Mouse (Mus musculus): Measurements from ENCODE around the gene Glra4. TPM values are rescaled to one million over a fixed set of nuclear protein-coding genes. Genes with fewer than 3 reads are reported as not detected.
"Not testable (repeated sequence)": the region's sequence is repeated elsewhere in the genome, so short reads cannot be mapped to it uniquely, and the experiment has no call there.

The Glra4 gene
- total RNA-seq, 1 experiment from 2014 or later = not detected

DNA sequence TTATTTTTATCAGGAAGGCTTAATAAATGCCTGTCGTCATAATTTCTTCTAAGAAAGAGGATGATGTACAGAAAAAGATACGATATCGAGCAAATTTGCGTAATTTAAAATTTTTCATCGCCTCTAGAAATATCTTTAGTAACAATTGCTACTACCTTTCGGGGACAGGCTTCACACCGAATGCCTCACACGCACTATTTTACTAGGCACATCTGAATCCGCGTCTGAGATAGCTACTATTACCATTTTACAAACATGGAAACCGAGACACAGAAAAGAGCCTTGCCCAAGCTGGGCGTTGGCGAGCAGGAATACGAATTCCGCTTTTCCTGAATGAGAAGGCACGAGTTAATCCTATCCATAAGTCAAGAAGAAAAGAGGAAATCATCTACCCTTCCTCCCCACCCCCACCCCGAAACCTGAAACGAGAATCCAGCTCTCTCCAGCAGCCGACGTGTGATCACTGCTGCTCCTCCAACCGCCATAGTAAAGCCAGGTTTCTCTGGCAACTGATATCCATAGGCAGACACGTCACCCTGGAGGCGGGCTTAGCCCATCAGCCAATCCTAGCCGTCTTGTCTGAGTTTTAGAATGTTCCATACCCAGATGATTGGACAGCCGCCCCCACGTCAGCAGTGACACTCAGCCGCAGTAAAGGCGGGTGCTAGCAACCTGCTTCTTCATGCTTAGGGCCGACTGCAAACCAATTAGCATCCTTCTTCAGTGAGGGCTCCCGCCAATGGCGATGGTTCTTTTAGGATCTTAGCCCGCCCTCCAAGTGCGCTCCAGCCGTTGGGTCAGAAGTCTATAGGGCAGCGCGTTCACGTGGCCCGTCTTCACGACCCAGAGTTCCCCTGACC lies 38.9 kb downstream of the Glra4 start:
- ATAC-seq (replicated peaks; ENCODE audit: insufficient number of reproducible peaks, low FRiP score, low TSS enrichment, poor library complexity, severe bottlenecking) = peak; percentile 97

DNA sequence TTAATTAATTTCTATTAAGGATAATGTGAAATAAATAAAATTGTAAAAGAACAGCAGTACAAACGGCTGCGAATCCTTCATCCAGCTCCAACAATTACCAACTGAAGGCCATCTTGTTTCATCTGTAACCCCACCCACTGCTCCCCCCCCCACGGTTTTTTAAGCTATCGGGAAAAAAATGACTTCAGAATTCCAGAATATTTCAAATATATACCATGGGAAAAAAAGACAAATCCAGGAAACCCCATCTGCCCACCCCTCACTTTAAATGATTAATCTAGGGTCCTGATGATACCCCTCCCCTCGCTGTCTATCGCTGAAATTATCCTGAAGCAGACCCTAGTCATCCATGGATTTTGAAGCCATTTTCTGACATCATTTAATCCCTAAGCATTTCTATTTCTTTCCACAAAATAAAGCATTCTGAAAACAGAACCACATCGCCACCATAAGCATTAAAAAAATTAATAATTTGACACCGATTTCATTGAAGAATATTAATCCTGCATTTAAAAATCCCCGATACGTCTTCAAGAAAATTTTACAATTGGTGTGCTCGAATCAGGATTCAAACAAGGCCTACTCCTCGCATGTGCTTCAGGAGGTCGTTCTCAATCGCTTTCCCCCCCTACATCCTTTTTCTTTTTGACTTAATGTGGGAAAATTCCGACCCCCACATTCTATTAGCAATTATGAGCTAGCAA lies 39.7 kb downstream of the Glra4 start:
- ATAC-seq (replicated peaks; ENCODE audit: insufficient number of reproducible peaks, low FRiP score, low TSS enrichment, poor library complexity, severe bottlenecking) = no peak

DNA sequence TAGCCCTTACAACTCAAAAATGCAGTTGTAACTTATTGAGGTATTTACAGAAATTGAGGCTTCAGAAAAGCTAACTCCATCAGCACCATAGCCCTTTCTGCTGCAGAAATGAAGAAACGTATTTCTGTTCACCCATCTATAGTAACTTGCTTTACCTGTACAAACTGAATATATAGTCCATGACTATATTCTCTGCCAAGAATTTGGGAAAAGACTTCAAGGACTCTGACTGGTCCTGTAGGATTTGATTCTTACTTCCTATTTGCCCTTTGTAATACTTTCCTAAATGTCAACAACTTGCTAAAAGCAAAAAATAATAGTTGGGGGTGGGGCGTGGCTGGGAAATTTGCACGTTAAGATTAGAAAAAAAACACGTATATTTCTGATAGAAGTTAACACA lies 47.9 kb downstream of the Glra4 start:
- no peak for ATAC-seq (replicated peaks; ENCODE audit: insufficient number of reproducible peaks, low FRiP score, low TSS enrichment, poor library complexity, severe bottlenecking)

DNA sequence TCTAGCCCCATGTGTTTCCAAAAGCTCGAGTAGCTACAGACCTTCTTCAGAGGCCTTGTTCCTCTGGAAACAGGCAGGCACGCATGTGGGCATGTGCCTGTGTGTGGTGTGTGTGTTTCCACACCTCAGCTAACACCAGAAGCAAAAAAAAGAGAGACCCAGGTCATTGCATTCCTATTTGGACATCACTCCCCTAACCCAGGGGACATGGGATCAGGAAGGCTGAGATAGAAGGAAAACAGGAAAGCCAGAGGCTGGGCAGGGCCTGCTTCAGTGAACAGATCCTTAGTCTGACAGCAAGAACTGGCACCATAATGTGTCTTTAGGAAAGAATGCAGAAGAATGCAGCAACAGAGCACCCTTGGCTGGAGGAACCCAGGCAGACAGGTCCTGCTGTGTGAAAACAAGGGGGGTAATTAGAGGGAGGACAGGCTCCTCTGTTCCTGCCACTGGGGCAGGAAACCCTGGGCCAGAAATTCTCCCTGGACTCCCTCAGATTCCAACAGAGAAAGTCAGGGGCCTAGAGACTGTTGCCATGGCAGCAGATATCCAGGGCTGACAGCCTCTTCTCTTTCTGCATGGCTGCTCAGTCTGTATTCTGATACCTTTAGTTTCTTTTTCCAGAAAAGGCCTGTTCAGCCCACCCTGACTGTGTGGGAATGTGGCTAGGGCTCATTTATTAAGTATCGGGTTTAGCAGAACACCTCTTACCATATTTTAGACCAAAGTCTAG lies 65.0 kb downstream of the Glra4 start:
- not testable (repeated sequence) for ATAC-seq (replicated peaks; ENCODE audit: insufficient number of reproducible peaks, low FRiP score, low TSS enrichment, poor library complexity, severe bottlenecking)

DNA sequence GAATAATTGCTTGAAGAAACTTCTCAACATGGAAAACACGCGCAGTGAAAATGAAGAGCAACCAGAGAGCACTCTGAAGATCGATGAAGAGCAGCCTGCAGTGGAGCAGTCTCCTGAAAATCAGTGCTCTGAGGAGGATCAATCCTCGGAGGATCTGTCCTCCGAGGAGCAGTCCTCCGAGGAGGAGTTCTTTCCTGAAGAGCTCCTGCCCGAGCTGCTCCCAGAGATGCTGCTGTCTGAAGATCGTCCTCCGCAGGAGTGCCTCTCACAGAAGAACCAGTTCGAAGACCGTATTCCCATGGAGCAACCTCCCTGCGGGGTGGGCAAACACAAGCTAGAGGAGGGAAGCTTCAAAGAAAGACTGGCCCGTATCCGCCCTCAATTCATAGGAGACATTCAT lies 71.2 kb downstream of the Glra4 start:
- ATAC-seq (replicated peaks; ENCODE audit: insufficient number of reproducible peaks, low FRiP score, low TSS enrichment, poor library complexity, severe bottlenecking) = no peak

DNA sequence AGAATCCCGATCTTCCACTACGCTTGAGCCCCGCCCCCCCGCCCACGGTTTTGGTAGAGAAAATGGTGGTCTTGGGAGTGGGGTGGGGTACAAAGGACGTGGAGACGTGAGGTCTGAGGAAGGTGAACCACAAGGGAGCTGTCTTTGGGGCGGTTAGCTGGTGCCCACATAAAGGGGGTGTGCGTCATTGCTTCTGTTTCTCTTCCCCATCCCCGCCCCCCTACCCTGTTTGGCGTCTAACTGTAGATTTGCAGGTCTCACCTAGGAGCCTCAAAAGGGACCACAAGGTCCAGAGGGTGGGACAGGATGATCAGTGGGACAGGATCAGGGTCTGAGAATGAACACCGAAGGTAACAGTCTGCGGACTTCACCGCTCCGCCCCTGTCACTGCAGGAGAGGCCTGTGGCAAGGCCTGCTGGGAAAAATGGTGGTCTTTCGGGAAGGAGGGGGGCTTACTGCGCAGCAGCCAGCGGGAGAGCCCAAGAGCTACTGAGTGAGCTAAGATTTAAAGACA lies 71.7 kb downstream of the Glra4 start:
- ATAC-seq (replicated peaks; ENCODE audit: insufficient number of reproducible peaks, low FRiP score, low TSS enrichment, poor library complexity, severe bottlenecking) = no peak

Other genes starting within 250 kb of the Glra4 start
- not detected in 3 replicates for gene Kir3dl2, start 236.1 kb downstream of the Glra4 start, total RNA-seq (2017)
- gene Tceal3, start 189.3 kb downstream of the Glra4 start, total RNA-seq (2017) = 1.8 TPM in 1 of 3 replicates, not detected in the others
- not detected in 3 replicates for gene Tceal1, start 72.2 kb downstream of the Glra4 start, total RNA-seq (2017)
- 185 to 216 TPM (median 197 TPM) in 3 replicates for gene Morf4l2, start 36.5 kb downstream of the Glra4 start, total RNA-seq (2017)
- 0.75 to 3.2 TPM (median 1.3 TPM) in 3 replicates for gene Plp1, start 42.5 kb upstream of the Glra4 start, total RNA-seq (2017)
- not detected in 3 replicates for gene Rab9b, start 88.6 kb upstream of the Glra4 start, total RNA-seq (2017)
- not detected in 3 replicates for gene H2bfm, start 147.2 kb upstream of the Glra4 start, total RNA-seq (2017)
- 4.2 TPM in 1 of 3 replicates, not detected in the others for gene Tmsb15b2, start 195.4 kb upstream of the Glra4 start, total RNA-seq (2017)
- 3.4 to 20.1 TPM (median 12.2 TPM) in 3 replicates for gene Tmsb15l, start 196.7 kb upstream of the Glra4 start, total RNA-seq (2017)
- 13.1 to 21.8 TPM (median 16.5 TPM) in 3 replicates for gene Tmsb15b1, start 196.7 kb upstream of the Glra4 start, total RNA-seq (2017)
- 1.5 to 16.1 TPM (median 3.5 TPM) in 3 replicates for gene Zcchc18, start 213.0 kb upstream of the Glra4 start, total RNA-seq (2017)